Mouse (Mus musculus): Measurements from ENCODE around the gene Styk1.

DNA sequence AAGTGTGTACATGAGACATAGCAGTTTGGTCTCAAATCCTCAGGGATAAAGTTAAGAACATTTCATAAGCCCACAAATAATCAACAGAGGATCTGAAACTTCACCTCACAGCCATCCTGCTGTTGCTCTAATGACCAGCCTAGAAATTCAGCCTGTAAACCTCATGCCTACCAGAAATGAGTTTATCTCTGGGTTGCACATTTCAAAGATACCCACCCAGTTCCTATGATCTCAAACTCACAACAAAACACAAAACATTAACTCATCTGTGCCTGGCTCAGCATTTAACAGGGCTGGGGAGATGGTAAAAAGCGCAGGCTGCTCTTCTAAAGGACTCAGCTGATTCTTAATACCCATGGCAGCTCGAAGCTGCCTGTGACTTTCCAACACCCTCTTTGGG is 11.0 kb upstream of the Styk1 start:
- no peak for TF ChIP-seq CTCF (IDR thresholded peaks at IDR 0.05; ENCODE audit: low read depth, low read length)
- no peak for TF ChIP-seq EP300 (IDR thresholded peaks at IDR 0.05; ENCODE audit: insufficient read depth, low read depth, low read length)

Data from ES-Bruce4 (cell line).